Mouse (Mus musculus): ENCODE data around the gene Megf8.
A peak's percentile ranks its signal among the peaks of the same experiment; 100 is the strongest.

The Megf8 gene

GRCm38 (mm10) chr7:25275555-25276298 is 41.2 kb upstream of the Megf8 start:
- no peak for DNase-seq (ENCODE audit: low read depth, low spot score)
- H3K27me3 ChIP-seq (ENCODE audit: control insufficient read depth, insufficient read depth, low read length, poor library complexity, severe bottlenecking) = no peaks in the 10 kb centered on the region
- H3K36me3 ChIP-seq (ENCODE audit: control insufficient read depth, insufficient read depth, low read length, poor library complexity, severe bottlenecking) = peaks cover 3% of the 10 kb centered on the region

GRCm38 (mm10) chr7:25277405-25277804 is 39.6 kb upstream of the Megf8 start:
- H3K36me3 ChIP-seq (ENCODE audit: control insufficient read depth, insufficient read depth, low read length, poor library complexity, severe bottlenecking) = peaks cover 3% of the 10 kb centered on the region
- no peak for DNase-seq (ENCODE audit: low read depth, low spot score)
- no peaks in the 10 kb centered on the region for H3K27me3 ChIP-seq (ENCODE audit: control insufficient read depth, insufficient read depth, low read length, poor library complexity, severe bottlenecking)

GRCm38 (mm10) chr7:25277998-25278340 is 39.0 kb upstream of the Megf8 start:
- DNase-seq (ENCODE audit: low read depth, low spot score) = no peak
- H3K27me3 ChIP-seq (ENCODE audit: control insufficient read depth, insufficient read depth, low read length, poor library complexity, severe bottlenecking) = no peaks in the 10 kb centered on the region

GRCm38 (mm10) chr7:25278341-25279075 is 38.5 kb upstream of the Megf8 start:
- no peaks in the 10 kb centered on the region for H3K27me3 ChIP-seq (ENCODE audit: control insufficient read depth, insufficient read depth, low read length, poor library complexity, severe bottlenecking)
- no peaks in the 10 kb centered on the region; the same call in 1 of the 2 replicates for H3K36me3 ChIP-seq (ENCODE audit: control insufficient read depth, insufficient read depth, low read length, poor library complexity, severe bottlenecking)
- DNase-seq (ENCODE audit: low read depth, low spot score) = peak; percentile 95

More at GRCm38 (mm10) chr7:25277998-25278340, 39.0 kb upstream of the Megf8 start:
- H3K36me3 ChIP-seq (ENCODE audit: control insufficient read depth, insufficient read depth, low read length, poor library complexity, severe bottlenecking) = no peaks in the 10 kb centered on the region; the same call in 1 of the 2 replicates

GRCm38 (mm10) chr7:25279076-25279860 is 37.7 kb upstream of the Megf8 start:
- H3K36me3 ChIP-seq (ENCODE audit: control insufficient read depth, insufficient read depth, low read length, poor library complexity, severe bottlenecking) = no peaks in the 10 kb centered on the region; the same call in 1 of the 2 replicates

GRCm38 (mm10) chr7:25279861-25280791 is 36.8 kb upstream of the Megf8 start:
- no peak for DNase-seq (ENCODE audit: low read depth, low spot score)
- no peaks in the 10 kb centered on the region for H3K27me3 ChIP-seq (ENCODE audit: control insufficient read depth, insufficient read depth, low read length, poor library complexity, severe bottlenecking)

More at GRCm38 (mm10) chr7:25279076-25279860, 37.7 kb upstream of the Megf8 start:
- DNase-seq (ENCODE audit: low read depth, low spot score) = peak; percentile 92
- no peaks in the 10 kb centered on the region for H3K27me3 ChIP-seq (ENCODE audit: control insufficient read depth, insufficient read depth, low read length, poor library complexity, severe bottlenecking)

GRCm38 (mm10) chr7:25281166-25281733 is 35.7 kb upstream of the Megf8 start:
- Histone ChIP-seq H3K36me3 (ENCODE audit: control insufficient read depth, insufficient read depth, low read length, poor library complexity, severe bottlenecking) (peaks cover 2% of the 10 kb centered on the region), H3K27me3 (ENCODE audit: control insufficient read depth, insufficient read depth, low read length, poor library complexity, severe bottlenecking) (no peaks in the 10 kb centered on the region)
- DNase-seq (ENCODE audit: low read depth, low spot score) = no peak

More at GRCm38 (mm10) chr7:25279861-25280791, 36.8 kb upstream of the Megf8 start:
- no peaks in the 10 kb centered on the region; the same call in 1 of the 2 replicates for H3K36me3 ChIP-seq (ENCODE audit: control insufficient read depth, insufficient read depth, low read length, poor library complexity, severe bottlenecking)

- peaks cover 3% of the 10 kb centered on the region for H3K36me3 ChIP-seq (ENCODE audit: control insufficient read depth, insufficient read depth, low read length, poor library complexity, severe bottlenecking)
- peak; percentile 98 for DNase-seq (ENCODE audit: low read depth, low spot score)
- H3K27me3 ChIP-seq (ENCODE audit: control insufficient read depth, insufficient read depth, low read length, poor library complexity, severe bottlenecking) = no peaks in the 10 kb centered on the region
Observed at GRCm38 (mm10) chr7:25281734-25282601, 35.0 kb upstream of the Megf8 start.

- Histone ChIP-seq H3K36me3 (ENCODE audit: control insufficient read depth, insufficient read depth, low read length, poor library complexity, severe bottlenecking) (peaks cover 5% of the 10 kb centered on the region; the same call in 1 of the 2 replicates), H3K27me3 (ENCODE audit: control insufficient read depth, insufficient read depth, low read length, poor library complexity, severe bottlenecking) (no peaks in the 10 kb centered on the region)
- peak; percentile 62 for DNase-seq (ENCODE audit: low read depth, low spot score)
Observed at GRCm38 (mm10) chr7:25282731-25283211, 34.2 kb upstream of the Megf8 start.

- H3K36me3 ChIP-seq (ENCODE audit: control insufficient read depth, insufficient read depth, low read length, poor library complexity, severe bottlenecking) = peaks cover 10% of the 10 kb centered on the region
- no peak for DNase-seq (ENCODE audit: low read depth, low spot score)
- no peaks in the 10 kb centered on the region for H3K27me3 ChIP-seq (ENCODE audit: control insufficient read depth, insufficient read depth, low read length, poor library complexity, severe bottlenecking)
Observed at GRCm38 (mm10) chr7:25283637-25284036, 33.3 kb upstream of the Megf8 start.

- DNase-seq (ENCODE audit: low read depth, low spot score) = no peak
- no peaks in the 10 kb centered on the region for H3K27me3 ChIP-seq (ENCODE audit: control insufficient read depth, insufficient read depth, low read length, poor library complexity, severe bottlenecking)
- peaks cover 10% of the 10 kb centered on the region for H3K36me3 ChIP-seq (ENCODE audit: control insufficient read depth, insufficient read depth, low read length, poor library complexity, severe bottlenecking)
Observed at GRCm38 (mm10) chr7:25284171-25284570, 32.8 kb upstream of the Megf8 start.

- no peak for DNase-seq (ENCODE audit: low read depth, low spot score)
- peaks cover 10% of the 10 kb centered on the region for H3K36me3 ChIP-seq (ENCODE audit: control insufficient read depth, insufficient read depth, low read length, poor library complexity, severe bottlenecking)
- H3K27me3 ChIP-seq (ENCODE audit: control insufficient read depth, insufficient read depth, low read length, poor library complexity, severe bottlenecking) = no peaks in the 10 kb centered on the region
Observed at GRCm38 (mm10) chr7:25284766-25285165, 32.2 kb upstream of the Megf8 start.

Measured in splenic B cell, adult 2 months (primary cell).